Mouse (Mus musculus) bone marrow, adult 2 months (tissue): ENCODE data around the gene Shc3.

Experiments used
- CTCF ChIP-seq: fragments of 200-500 bp; IDR thresholded peaks from 2 replicates; pipeline ENCODE4 v1.5.1; 2011; ENCODE audit warnings: low read length, control low read depth; ENCODE audit not compliant: control insufficient read depth, insufficient read depth
- POLR2A ChIP-seq: fragments of 200-500 bp; IDR thresholded peaks from 2 replicates; pipeline ENCODE4 v1.6.1; 2011; ENCODE audit warnings: low read depth, mild to moderate bottlenecking, control low read depth, low read length, borderline replicate concordance; ENCODE audit not compliant: control insufficient read depth

DNA sequence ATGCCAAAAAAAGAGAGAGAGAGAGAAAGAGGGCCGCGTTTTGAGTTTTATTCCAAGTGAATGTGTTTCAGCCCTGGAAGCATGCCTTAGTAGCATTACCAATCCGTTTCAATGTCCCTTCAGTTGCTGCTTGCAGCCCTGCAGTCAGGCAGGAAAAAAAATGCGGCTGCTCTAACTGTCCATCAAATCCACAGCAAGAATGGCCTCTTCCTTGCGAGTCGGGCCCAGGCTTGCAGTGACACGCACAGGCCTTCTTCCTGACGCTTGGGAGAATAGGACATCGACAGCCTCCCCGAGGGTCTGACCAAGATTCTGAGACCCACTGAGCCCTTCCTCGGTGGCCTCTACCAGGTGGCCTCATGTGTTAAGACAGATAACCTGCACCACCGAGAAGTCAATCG, 718 bp downstream of the Shc3 start:
- TF ChIP-seq POLR2A (no peak), CTCF (no peak)
